Mouse (Mus musculus) midbrain, embryonic 10.5 days (tissue): ENCODE data around the gene Gse1. TPM values are rescaled to one million over a fixed set of nuclear protein-coding genes. Genes with fewer than 3 reads are reported as not detected.

Experiments used
- DNase-seq: peaks from one replicate; pipeline ENCODE4 v3.0.0-alpha.2; 2017; ENCODE audit warnings: low spot score
- H3K27ac ChIP-seq: fragments of 300-500 bp; sonication (generic); replicated peaks from 2 replicates; pipeline ENCODE4 v1.5.1; 2016; ENCODE audit warnings: mild to moderate bottlenecking
- H3K27me3 ChIP-seq: fragments of 300-500 bp; sonication (generic); 2 replicates; pipeline ENCODE4 v1.6.1; 2016; ENCODE audit warnings: low read depth, mild to moderate bottlenecking; ENCODE audit not compliant: poor library complexity, severe bottlenecking
- H3K36me3 ChIP-seq: fragments of 300-500 bp; sonication (generic); 2 replicates; pipeline ENCODE4 v1.6.1; 2016; ENCODE audit warnings: mild to moderate bottlenecking, moderate library complexity
- H3K4me1 ChIP-seq: fragments of 300-500 bp; sonication (generic); 2 replicates; pipeline ENCODE4 v1.6.1; 2016
- H3K4me3 ChIP-seq: fragments of 300-500 bp; sonication (generic); 2 replicates; pipeline ENCODE4 v1.5.1; 2016; ENCODE audit warnings: mild to moderate bottlenecking, moderate library complexity
- H3K9me3 ChIP-seq: fragments of 300-500 bp; sonication (generic); replicated peaks from 2 replicates; pipeline ENCODE4 v1.6.1; 2016; ENCODE audit warnings: mild to moderate bottlenecking
- WGBS: fragments of 180-500 bp; shearing (Covaris S2); methylation state at CpG from one replicate; pipeline ENCODE4 v1.1.7; 2016; 5-methylcytosine and 5-hydroxymethylcytosine counted together
- polyA plus RNA-seq: library from polyadenylated mRNA; unstranded; fragments of >200 nt; fragmentation: Nextera tagmentation; extraction: Ambion mirVana; gene quantifications from 2 replicates; pipeline ENCODE4 v1.2.1, GENCODE M21; 2016

Gene Gse1
- polyA plus RNA-seq, 1 experiment from 2014 or later, result 12.7 TPM

DNA sequence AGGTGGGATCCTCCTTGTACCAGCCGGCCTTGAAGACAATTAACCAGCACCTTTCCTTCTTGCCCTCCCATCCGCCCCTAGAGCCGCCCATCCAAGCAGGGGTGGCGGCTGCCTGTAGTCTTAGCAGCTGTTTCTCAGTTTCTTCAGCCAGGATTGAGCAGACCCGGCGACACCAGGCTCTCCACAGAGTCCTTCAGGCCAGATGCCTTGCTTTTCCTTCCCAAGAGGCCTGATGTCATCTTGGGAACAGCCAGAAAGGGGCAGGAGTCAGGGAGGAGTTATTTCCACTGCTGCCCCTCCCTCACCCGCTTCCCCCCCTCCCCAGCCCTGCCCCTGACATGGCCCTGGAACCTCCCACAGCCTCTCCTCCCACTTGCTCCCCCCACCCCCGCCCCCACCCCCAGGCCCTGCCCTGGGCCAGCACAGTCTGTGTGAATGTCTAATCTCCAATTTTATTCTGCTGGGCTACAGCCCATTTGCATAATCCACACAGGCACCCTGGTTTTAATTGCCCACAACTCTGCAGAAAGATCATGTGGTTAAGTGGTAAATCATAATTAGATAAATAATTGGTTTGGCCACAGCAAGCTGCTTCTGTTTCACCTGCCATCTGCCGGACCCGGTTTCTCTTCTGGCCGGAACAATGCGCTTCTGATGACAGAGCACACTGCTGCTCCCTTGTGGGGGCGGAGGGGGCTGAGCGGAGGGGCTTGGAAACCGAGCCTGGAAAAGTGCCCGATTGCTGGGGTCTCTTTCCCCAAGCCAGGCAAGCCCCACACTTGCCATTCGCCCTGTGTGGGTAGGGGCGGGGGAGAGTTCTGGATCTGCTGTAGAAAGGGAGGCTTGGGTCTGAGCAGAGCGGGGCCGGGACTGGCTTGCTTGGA, 292.7 kb downstream of the Gse1 start:
- no peaks in the 10 kb centered on the region for H3K36me3 ChIP-seq
- no peaks in the 10 kb centered on the region for H3K9me3 ChIP-seq
- peak overlapping the region; percentile 30 for H3K4me3 ChIP-seq
- H3K27me3 ChIP-seq, result peaks cover 89% of the 10 kb centered on the region
- DNase-seq, result peak; percentile 74
- H3K27ac ChIP-seq, result peak overlapping the region; percentile 81
- 15% methylated on average over 19 of the region's 20 CpGs for WGBS
- peaks cover 100% of the 10 kb centered on the region for H3K4me1 ChIP-seq

DNA sequence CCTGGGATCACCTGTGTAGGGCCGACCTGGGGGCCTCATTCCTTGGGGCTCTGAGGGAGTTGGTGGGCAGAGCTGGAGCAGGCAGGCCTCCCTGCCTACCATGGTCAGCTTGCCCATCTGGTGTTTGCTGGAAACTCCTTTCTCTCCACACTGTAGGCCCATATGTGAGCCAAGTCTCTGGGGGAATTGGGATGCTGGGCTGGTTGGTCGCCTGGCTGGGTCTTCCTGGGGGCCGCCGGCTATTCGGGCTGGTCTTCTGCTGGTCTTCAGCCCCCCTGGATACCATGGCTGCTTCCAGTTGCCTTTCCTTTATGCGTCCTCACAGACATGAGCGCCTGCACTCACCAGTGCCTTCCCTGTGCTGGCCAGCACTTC, 293.3 kb downstream of the Gse1 start:
- H3K9me3 ChIP-seq, result no peaks in the 10 kb centered on the region
- peak overlapping the region; percentile 81 for H3K27ac ChIP-seq
- H3K4me3 ChIP-seq, result peak overlapping the region; percentile 30; the same call in 1 of the 2 replicates
- DNase-seq, result no peak
- peaks cover 100% of the 10 kb centered on the region for H3K4me1 ChIP-seq
- H3K27me3 ChIP-seq, result peaks cover 91% of the 10 kb centered on the region
- 53% methylated on average over 7 of the region's 7 CpGs for WGBS
- no peaks in the 10 kb centered on the region for H3K36me3 ChIP-seq

DNA sequence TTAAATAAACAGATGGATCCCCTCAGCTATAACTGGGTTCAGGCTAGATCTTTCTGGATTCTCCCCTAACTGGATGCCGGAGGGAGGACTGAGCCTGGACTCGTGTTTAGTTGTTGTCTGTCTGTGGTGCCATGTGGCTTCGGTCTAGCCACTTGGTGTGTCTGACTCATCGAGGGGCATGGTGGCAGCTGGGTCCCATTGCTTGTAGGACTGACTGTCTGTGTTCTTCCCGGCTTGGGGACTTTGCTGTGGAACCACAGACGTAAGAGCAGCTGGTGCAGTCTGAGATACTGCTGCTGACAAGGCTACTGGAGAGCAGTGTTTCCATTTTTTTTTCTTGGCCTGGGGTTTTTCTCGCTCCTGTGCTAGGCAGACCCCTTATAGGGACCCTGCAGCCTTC, 295.4 kb downstream of the Gse1 start:
- Histone ChIP-seq H3K4me3 (no peak overlapping the region), H3K4me1 (peaks cover 100% of the 10 kb centered on the region), H3K9me3 (no peaks in the 10 kb centered on the region), H3K27ac (peak overlapping the region; percentile 53), H3K27me3 (peaks cover 96% of the 10 kb centered on the region), H3K36me3 (no peaks in the 10 kb centered on the region)
- DNase-seq, result no peak
- 90% methylated on average over 7 of the region's 7 CpGs for WGBS

DNA sequence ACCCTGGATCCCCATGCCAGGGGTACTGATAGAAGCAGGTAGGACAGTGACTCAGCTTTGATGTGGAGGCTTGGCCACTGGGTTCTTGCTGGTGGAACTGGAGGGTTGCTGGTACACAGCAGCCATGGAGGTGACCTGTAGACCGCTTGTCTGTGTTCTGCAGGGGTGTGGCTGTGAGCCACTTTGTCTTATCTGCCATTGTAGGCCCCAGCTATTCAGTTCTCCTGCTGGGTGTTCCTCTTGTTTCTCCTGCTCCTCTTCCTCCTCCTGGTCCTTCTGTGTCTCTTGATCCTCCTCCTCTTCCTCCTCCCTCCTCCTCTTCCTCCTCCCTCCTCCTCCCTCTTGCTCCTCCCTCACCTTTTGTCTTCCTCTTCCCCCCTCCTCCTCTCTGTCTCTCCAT, 296.9 kb downstream of the Gse1 start:
- H3K4me1 ChIP-seq, result peaks cover 96% of the 10 kb centered on the region
- 73% methylated on average over 1 of the region's 1 CpGs for WGBS
- H3K9me3 ChIP-seq, result no peaks in the 10 kb centered on the region
- H3K4me3 ChIP-seq, result no peak overlapping the region
- H3K27me3 ChIP-seq, result peaks cover 90% of the 10 kb centered on the region
- DNase-seq, result no peak
- peak overlapping the region; percentile 55; the same call in 1 of the 2 replicates for H3K27ac ChIP-seq
- no peaks in the 10 kb centered on the region for H3K36me3 ChIP-seq

DNA sequence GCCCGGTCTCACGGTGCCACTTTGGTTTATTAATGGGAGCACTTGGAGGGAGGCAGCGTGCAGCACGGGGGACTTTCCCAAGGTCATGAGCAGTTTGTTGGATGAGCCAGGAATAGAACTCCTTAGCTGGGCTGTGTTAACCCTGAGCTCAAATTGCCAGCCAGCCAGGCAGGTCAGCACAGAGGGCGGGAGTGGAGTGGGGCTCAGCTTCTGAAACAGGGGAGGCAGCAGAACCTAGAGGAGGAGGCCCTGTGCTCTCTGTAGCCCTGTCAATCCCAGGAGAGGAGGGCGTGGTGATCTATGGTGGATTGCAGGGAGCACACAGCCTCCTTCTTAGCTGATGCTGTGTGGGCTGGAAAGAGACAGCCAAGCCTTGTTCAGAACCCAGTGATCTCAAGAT, 297.6 kb downstream of the Gse1 start:
- Histone ChIP-seq H3K27me3 (peaks cover 90% of the 10 kb centered on the region), H3K4me3 (no peak overlapping the region), H3K27ac (peak overlapping the region; percentile 55), H3K36me3 (no peaks in the 10 kb centered on the region), H3K4me1 (peaks cover 94% of the 10 kb centered on the region), H3K9me3 (no peaks in the 10 kb centered on the region)
- 73% methylated on average over 6 of the region's 6 CpGs for WGBS
- DNase-seq, result no peak

DNA sequence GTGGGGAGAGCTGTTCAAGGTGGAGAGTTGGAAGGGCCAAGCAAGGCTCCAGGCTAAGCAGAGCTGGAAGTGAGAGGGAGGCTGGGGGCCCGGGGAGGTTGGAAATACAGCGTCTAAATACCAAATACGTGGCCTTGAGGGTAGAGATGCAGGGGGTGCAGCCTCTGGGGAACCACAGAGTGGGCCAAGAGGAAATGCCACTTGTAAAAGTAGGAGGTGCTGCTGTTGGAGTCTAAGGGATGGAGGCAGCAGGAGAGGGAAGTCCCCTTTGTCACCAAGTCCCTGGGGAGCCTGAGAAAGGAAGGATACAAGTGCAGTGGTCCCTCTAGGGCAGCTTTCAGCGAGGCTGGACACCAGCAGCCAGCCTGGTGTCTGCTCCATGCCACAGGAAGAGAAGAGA, 298.3 kb downstream of the Gse1 start:
- Histone ChIP-seq H3K4me3 (no peak overlapping the region), H3K27ac (peak overlapping the region; percentile 50; the same call in 1 of the 2 replicates), H3K4me1 (peaks cover 94% of the 10 kb centered on the region), H3K9me3 (no peaks in the 10 kb centered on the region), H3K36me3 (no peaks in the 10 kb centered on the region), H3K27me3 (peaks cover 91% of the 10 kb centered on the region)
- WGBS, result 41% methylated on average over 4 of the region's 4 CpGs
- DNase-seq, result no peak

DNA sequence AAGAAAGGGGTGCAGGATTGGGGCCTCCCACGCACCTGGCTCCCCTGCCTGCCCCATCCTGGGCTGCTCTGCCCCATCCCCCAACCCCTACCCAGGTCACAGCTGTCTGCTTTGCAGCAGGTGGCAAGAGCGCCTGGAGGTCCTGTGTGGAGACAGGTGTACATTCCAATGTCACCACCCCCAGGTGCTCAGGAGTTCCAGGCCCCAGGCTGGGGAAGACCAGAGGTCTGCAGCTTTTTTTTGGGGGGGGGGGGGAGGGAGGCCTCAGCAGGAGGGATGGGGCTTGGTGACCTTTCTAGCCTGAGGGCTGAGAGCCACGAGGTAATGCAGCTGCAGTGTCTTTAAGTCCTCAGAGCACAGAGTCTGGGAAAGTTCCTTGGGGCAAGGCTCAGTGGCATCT, 300.1 kb downstream of the Gse1 start:
- H3K36me3 ChIP-seq, result no peaks in the 10 kb centered on the region
- DNase-seq, result no peak
- peaks cover 89% of the 10 kb centered on the region for H3K27me3 ChIP-seq
- H3K27ac ChIP-seq, result peak overlapping the region; percentile 66
- peaks cover 94% of the 10 kb centered on the region for H3K4me1 ChIP-seq
- 19% methylated on average over 3 of the region's 3 CpGs for WGBS
- H3K4me3 ChIP-seq, result 0 out of 2 replicates have a peak overlapping the region, but pooled peaks have one; percentile 7
- H3K9me3 ChIP-seq, result no peaks in the 10 kb centered on the region

DNA sequence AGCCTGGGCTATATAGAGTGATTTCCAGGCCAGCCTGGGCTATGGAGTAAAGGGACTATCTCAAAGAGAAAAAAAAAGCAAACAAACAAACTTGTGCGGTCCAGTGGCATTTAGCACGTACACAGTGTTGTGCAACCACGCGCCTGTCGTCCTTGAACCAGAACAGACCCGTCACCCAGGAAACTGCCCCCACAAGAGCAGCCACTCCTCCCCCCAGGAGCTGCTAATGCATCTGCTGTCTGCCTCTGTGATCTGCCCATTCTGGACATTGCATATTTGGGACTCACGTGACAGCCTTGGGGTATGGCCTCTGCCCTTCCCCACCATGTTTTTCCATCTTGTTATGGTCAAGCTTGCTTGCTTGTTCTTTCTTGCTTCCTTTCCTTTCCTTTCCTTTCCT, 301.0 kb downstream of the Gse1 start:
- WGBS, result 64% methylated on average over 7 of the region's 7 CpGs
- no peaks in the 10 kb centered on the region for H3K36me3 ChIP-seq
- no peaks in the 10 kb centered on the region for H3K9me3 ChIP-seq
- H3K4me1 ChIP-seq, result peaks cover 94% of the 10 kb centered on the region
- H3K27ac ChIP-seq, result no peak overlapping the region
- H3K4me3 ChIP-seq, result no peak overlapping the region
- H3K27me3 ChIP-seq, result peaks cover 90% of the 10 kb centered on the region
- DNase-seq, result no peak

DNA sequence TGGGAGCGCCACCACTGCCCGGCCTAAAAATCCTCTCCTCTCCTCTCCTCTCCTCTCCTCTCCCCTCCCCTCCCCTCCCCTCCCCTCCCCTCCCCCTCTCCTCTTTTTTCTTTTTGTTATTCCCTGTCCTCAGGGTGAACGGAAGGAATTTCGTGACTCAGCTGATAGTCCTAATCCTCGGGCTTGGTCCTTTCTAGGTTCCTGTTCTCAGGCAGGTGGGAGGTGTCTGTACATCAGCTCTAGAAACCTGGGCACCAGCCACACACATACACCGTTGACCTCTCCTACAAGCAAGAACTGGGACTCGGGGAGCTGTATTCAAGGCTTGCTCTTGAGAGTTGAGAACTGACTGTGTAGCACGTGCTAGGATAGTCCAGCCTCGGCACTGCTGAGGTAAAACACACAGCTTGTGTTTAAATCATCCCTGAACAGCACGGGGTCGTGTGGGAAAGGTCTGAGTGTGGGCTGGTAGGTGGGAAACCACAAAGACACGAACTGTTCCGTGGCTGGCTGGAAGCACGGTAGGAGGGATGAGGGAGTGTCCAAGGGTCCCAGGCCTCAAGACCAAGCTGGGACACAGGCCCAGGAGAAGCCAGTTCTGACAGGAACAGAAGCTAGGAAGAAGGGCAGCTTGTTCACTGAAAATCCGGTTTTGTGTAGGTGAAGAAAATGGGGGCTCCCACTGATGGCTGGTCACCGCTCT, 302.8 kb downstream of the Gse1 start:
- no peak overlapping the region for H3K4me3 ChIP-seq
- no peak for DNase-seq
- H3K27me3 ChIP-seq, result peaks cover 91% of the 10 kb centered on the region
- WGBS, result 57% methylated on average over 15 of the region's 16 CpGs
- H3K4me1 ChIP-seq, result peaks cover 94% of the 10 kb centered on the region
- H3K9me3 ChIP-seq, result no peaks in the 10 kb centered on the region
- peak overlapping the region; percentile 98 for H3K27ac ChIP-seq
- H3K36me3 ChIP-seq, result no peaks in the 10 kb centered on the region

DNA sequence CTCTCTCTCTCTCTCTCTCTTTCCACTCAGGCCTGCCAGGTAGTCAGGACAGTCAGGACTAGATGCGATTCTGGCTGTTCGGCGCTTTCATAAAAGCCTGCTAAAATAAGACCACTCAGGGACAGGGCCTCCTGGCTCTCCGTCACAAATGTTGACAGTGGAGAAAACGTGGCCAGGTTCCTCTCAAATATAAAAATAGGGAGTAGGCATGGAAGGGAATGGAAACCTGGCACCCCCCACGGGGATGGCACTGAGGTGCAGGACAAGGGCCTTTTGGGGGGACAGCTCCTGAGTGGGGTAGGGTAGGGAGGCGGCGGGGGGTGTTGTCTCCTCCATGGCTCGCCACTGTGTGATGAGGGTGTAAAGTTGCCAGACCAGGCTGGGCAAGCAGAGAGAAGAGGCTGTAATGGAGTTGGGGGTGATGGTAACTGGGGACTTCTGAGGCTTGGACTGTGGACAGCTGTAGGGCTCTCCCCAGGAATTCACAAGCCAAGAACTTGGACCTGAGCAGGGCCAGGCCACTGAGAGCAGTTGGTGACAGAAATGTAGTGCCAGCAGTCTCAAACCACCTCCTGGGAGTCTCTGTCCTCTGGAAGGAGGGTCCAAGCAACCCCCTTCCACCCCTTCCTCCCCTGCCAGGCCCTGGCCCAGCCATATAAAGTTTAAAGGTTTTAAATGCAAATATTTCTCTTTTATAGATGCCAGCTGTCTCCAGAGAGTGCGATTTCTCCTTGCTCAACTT, 303.7 kb downstream of the Gse1 start:
- Histone ChIP-seq H3K4me3 (peak overlapping the region; percentile 85), H3K9me3 (no peaks in the 10 kb centered on the region), H3K4me1 (peaks cover 94% of the 10 kb centered on the region), H3K36me3 (no peaks in the 10 kb centered on the region), H3K27ac (peak overlapping the region; percentile 98), H3K27me3 (peaks cover 90% of the 10 kb centered on the region)
- WGBS, result 63% methylated on average over 10 of the region's 10 CpGs
- DNase-seq, result no peak

DNA sequence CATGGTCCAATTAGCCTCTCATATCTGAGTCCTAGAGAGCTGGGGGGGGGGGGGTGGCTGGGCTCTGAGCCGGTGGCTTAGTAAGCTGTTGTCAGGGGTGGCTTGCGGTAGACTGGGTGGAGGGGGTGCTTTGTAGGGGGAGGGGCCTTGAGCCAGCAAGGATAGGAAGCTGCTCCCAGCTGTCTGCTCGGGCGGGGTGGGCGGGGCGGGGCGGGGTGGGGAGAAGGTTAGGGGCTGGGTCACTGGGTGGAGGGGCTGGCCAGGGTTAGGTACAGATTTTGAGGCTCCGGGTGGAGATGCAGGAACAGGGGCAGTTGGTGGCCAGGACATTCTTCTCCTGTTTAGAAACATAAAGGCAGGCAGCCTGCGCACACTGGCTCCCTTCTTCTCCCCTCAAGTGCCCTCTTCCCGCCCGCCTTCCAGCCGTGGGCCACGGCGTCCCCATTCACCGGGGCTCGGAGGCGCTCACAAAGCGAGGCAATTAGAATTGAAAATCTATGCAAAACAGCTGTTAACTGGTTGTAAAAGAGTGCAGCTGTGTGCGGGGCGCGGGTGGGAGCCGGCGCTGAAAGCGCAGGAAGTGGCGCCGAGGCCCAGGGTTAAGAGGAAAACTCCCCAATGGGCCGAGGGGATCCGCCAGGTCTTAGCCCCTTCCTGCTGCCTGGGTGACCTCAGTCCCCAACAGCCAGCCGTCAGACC, 304.4 kb downstream of the Gse1 start:
- Histone ChIP-seq H3K4me1 (peaks cover 94% of the 10 kb centered on the region), H3K27ac (peak overlapping the region; percentile 98), H3K36me3 (no peaks in the 10 kb centered on the region), H3K9me3 (no peaks in the 10 kb centered on the region), H3K27me3 (peaks cover 89% of the 10 kb centered on the region), H3K4me3 (peak overlapping the region; percentile 85)
- WGBS, result 1% methylated on average over 28 of the region's 29 CpGs
- DNase-seq, result peak; percentile 73

DNA sequence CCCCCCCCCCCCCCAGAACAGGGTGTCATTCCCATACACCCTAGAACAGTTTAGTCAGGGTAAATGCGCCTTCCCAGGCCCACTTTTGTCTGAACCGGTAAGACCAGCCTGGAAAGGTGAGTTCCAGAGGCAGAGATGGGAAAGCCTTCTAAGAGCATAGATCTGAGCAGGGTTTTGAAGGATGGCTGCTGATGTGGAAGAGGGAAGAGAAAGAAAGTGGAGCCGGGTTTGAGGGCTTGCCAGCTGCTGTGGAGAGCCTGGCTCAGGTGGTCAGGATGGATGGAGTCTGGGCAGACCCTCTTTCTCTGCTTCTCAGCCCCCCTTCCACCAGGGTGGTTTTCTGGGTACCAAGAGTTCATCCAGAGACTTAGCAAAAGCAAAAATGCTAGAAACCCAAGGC, 305.1 kb downstream of the Gse1 start:
- Histone ChIP-seq H3K27ac (peak overlapping the region; percentile 98), H3K4me3 (peak overlapping the region; percentile 85), H3K36me3 (no peaks in the 10 kb centered on the region), H3K27me3 (peaks cover 82% of the 10 kb centered on the region), H3K9me3 (no peaks in the 10 kb centered on the region), H3K4me1 (peaks cover 94% of the 10 kb centered on the region)
- 22% methylated on average over 3 of the region's 3 CpGs for WGBS
- DNase-seq, result no peak
